8 mouse cellular contexts compared by ENCODE assay signal in the genomic region with DNA sequence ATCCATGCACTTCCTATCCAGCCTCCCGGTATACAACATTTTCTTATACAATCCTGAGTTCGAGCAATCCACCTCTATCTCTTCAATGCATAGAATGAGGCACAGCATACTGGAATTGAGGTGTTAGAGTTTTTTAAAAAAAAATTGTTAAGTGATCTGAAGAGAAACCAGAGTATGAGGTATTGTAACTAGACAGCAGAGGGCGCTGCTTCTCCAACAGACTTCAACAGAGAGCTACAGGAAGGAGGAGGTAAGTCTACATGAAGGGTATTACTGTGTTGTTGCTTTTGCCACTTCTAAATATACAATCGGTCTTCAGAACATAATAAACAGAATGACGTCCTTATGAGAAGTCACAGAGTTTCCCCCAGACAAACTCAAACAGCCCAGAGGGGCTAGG.
DNase-seq lines count a peak whose midpoint lies in the region; ATAC-seq lines count a peak whose summit lies in the region.

No protein-coding gene starts in this region.

- no peak overlapping the region for H3K9ac ChIP-seq in hindbrain, embryonic 14.5 days

- H3K36me3 ChIP-seq in heart, embryonic 10.5 days: no peaks in the 10 kb centered on the region
- H3K36me3 ChIP-seq in hindbrain, embryonic 14.5 days (replicated peaks; ENCODE audit: control insufficient read depth, insufficient read depth): no peaks in the 10 kb centered on the region

- peaks cover 40% of the 10 kb centered on the region for H3K4me1 ChIP-seq in heart, embryonic 10.5 days
- peaks cover 29% of the 10 kb centered on the region for H3K4me1 ChIP-seq in hindbrain, embryonic 14.5 days (replicated peaks; ENCODE audit: control insufficient read depth, insufficient read depth, low read length)

- no peak overlapping the region for H3K27ac ChIP-seq in heart, embryonic 10.5 days
- no peak overlapping the region for H3K27ac ChIP-seq in hindbrain, embryonic 14.5 days

- DNase-seq in heart, postnatal 14 days: peak; percentile 27 to 46
- no peak for DNase-seq in heart, embryonic 10.5 days (ENCODE audit: low spot score)
- DNase-seq in right cerebral cortex, postnatal 14 days: peak; percentile 70
- DNase-seq in right cerebral cortex, adult 18-20 months: no peak
- DNase-seq in hindbrain, embryonic 14.5 days (ENCODE audit: low spot score): peak; percentile 68
- peak; percentile 48 for DNase-seq in thymus, postnatal 0 days (ENCODE audit: low spot score)
- no peak for DNase-seq in gastrocnemius, postnatal 10 days
- no peak for DNase-seq in urinary bladder, adult 2 months (ENCODE audit: low spot score)

- H3K4me3 ChIP-seq in heart, embryonic 10.5 days: no peak overlapping the region
- no peak overlapping the region for H3K4me3 ChIP-seq in hindbrain, embryonic 14.5 days (replicated peaks; ENCODE audit: low read length)

- 60% methylated on average over 5 of the region's 5 CpGs for WGBS in heart, embryonic 10.5 days
- WGBS in hindbrain, embryonic 14.5 days: 64% methylated on average over 5 of the region's 5 CpGs

- H3K9me3 ChIP-seq in heart, embryonic 10.5 days: no peaks in the 10 kb centered on the region
- H3K9me3 ChIP-seq in hindbrain, embryonic 14.5 days (ENCODE audit: control insufficient read depth, low read length): no peaks in the 10 kb centered on the region

- no peak for ATAC-seq in hindbrain, embryonic 14.5 days (ENCODE audit: low FRiP score)

- intact Hi-C loops in heart, postnatal 14 days (cut with DNase I): loop anchor here (5.0 kb wide), 1 partner anchor 362 kb away; no protein-coding TSS in a partner anchor

- H3K27me3 ChIP-seq in heart, embryonic 10.5 days (ENCODE audit: insufficient read depth, poor library complexity, severe bottlenecking): peaks cover 9% of the 10 kb centered on the region; the same call in 1 of the 2 replicates
- no peaks in the 10 kb centered on the region for H3K27me3 ChIP-seq in hindbrain, embryonic 14.5 days (ENCODE audit: control insufficient read depth, insufficient read depth, low read length)

- no peak overlapping the region for H3K4me2 ChIP-seq in hindbrain, embryonic 14.5 days (replicated peaks)

Comparison
In these comparisons a context has a peak if more than half of its experiments do, and no peak if none do; other contexts are left out.
1. DNase-seq: peak in heart, postnatal 14 days (2 of 2), right cerebral cortex, postnatal 14 days (single experiment), hindbrain, embryonic 14.5 days (single experiment) and thymus, postnatal 0 days (single experiment); none in heart, embryonic 10.5 days (single experiment), right cerebral cortex, adult 18-20 months (single experiment), gastrocnemius, postnatal 10 days (single experiment) and urinary bladder, adult 2 months (single experiment).